Mouse (Mus musculus) regulatory T cell (primary cell): ENCODE results near the gene Ctf2.

Source experiments
- in situ Hi-C: fragments of 300-600 bp; cut with MboI, MseI; formaldehyde crosslinking; loops from one replicate; pipeline ENCODE4 v1.15.1; 2025; ENCODE audit warnings: high pct_unique_total_duplicates

The Ctf2 gene

DNA sequence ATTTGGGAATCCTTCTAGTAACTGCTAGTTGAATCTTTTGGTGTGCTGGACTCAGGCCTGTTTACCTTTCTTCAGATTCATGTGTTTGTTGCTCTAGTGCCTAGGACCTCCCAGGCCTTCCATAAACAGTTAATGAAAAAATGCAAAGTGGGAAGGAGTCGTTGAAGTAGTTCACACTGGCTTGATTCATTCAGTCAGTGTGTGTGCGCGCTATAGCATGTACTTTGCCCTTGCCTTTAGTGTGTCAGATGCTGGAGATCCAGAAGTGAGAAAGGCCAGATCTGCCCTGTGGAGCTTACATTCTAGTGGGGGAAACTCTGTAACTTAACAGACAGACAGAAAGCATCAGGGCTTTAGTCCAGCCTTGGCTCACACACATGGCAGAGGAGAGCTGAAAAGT is 28.5 kb upstream of the Ctf2 start:
- in situ Hi-C loops, result loop anchor here (5.0 kb wide), 2 partner anchors 38 to 83 kb away; no protein-coding TSS in a partner anchor

DNA sequence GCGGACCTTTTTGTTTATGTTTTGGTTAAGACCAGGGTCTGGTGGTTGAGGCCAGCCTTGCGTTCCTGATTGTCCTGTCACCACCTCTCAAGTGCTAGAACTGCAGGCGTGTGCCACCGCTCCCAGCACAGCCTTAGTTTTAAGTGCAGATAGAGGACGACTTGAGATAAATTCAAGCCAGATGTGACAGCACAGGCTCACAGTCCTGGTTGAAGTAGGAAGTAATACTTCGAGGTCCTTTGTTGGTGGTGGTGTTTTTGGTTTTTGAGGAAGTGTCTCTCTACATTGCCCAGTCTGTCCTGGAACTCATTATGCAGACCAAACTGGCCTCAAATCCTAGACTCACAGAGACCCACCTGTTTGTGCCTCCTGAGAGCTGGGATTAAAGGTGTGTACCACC is 27.8 kb upstream of the Ctf2 start:
- in situ Hi-C loops, result loop anchor here (5.0 kb wide), 2 partner anchors 37 to 82 kb away; no protein-coding TSS in a partner anchor

DNA sequence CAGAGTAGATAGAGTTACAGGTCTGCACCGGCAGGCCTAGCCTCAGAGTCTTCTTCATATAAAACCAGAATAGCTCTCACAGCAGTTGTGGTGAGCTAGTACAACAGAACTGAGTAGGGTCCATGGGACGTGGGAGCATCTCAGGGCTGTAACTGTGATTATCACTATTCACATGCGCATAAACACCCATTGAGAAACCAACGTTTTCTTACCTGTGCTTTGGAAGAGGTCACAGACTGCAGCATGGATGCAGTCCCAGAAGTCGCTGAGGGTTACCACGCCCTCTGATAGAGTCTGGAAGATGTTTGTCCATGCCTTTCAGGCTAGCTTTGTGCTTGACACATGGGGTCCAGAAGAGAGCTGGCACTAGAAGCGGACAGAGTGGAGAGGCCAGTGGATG is 21.8 kb upstream of the Ctf2 start:
- in situ Hi-C loops, result no loop called here

DNA sequence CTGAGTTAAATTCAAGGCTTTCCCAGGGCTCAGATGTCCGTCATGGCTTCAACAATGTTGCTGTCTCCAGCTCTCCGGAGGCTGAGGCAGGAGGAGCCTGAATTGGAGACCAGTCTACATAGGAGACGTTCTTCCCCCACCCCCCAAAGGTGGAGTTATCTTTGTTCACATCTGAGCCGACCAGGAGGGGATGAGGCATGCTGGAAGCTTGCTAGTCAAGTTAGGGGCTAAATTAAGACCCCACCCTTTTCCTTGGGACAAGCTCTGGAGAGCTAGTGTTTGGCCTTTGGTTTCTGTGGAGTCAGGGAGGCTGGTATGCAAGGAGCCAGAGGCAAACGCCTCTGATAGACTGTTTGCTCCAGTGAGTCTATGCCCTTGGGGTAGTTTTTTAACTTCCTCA is 21.2 kb upstream of the Ctf2 start:
- in situ Hi-C loops, result no loop called here

DNA sequence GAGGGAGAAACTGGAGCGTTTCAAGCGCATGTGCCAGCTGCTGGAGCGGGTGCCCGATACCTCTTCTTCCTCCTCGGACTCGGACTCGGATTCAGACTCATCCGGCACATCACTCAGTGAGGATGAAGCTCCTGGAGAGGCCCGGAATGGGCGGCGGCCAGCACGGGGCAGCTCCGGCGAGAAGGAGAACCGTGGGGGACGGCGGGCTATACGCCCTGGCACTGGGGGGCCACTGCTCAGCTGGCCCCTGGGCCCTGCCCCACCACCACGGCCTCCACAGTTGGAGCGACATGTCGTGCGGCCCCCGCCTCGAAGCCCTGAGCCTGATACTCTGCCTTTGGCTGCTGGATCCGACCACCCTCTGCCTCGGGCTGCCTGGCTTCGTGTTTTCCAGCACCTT is 20.1 kb upstream of the Ctf2 start:
- in situ Hi-C loops, result no loop called here

DNA sequence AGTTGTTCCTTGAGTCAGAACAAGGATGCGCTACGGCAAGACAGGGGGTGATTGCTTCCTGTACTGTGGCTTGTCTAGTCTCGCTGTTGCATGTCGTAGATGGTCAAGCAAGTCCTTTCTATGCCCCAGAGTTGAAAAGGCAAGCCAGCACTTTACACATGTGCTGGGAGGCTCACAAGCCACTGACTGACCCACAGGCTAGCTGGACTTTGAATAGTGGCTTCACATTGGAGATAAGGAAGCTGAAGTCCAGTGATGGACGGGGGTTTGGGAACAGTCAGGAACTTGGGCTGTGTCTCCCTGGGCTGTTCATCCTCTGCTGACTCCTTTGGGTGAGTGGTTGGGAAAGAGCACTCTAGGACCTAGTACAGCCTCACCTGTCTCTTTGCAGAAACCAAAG is 19.7 kb upstream of the Ctf2 start:
- in situ Hi-C loops, result no loop called here

DNA sequence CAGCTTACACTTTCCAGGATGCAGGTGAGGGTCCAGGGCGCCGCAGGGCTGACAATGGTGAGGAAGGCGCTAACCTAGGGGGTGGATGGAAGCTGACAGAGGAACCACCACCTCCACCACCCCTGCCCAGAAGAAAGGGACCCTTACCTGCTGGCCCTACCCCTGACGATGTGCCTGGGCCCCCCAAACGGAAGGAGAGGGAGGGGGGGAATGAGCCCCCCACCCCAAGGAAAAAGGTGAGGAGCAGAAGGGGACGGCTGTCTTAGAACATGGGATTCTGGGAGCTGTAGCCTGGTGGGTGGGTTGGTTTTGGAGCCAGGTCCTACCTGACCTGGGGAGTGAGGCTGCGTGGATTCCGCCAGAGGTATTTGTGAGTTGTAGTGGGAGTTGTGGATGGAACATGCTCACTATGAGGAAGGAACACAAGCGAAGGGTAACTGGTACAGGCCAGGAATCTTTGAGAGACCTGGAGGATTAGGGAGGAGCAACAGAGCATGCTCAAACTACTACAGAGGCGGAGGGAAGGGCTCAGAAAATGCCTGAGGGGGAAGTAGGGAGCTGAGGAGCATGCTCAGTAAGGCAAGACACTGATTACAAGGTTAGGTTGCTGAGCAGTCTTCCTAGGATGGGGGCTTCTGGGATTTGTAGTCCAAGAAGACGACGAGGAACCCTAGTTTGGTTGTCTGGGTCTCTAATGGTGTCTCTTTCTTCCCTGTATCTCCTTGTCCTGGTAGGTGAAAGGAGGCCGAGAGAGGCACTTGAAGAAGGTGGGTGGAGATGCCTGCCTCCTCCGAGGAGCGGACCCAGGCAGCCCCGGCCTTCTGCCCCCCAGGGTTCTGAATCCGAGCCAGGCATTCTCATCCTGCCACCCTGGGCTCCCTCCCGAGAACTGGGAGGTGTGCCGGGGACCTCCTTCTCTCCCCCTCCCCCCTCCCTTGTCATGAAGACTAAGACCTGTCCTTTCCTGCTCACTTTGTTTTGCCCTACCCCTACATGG is 18.5 kb upstream of the Ctf2 start:
- in situ Hi-C loops, result no loop called here

DNA sequence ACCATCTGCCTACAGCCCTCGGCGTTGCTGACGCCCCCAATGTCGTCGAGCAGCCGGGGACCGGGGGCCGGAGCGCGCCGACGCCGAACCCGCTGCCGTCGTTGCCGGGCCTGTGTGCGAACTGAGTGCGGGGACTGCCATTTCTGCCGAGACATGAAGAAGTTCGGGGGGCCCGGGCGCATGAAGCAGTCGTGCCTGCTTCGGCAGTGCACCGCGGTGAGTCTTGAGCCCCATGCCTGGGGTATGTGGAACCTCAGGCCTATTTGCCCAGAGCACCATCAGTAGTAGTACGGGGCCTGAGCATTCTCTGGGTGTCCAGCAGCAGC is 16.2 kb upstream of the Ctf2 start:
- in situ Hi-C loops, result no loop called here

DNA sequence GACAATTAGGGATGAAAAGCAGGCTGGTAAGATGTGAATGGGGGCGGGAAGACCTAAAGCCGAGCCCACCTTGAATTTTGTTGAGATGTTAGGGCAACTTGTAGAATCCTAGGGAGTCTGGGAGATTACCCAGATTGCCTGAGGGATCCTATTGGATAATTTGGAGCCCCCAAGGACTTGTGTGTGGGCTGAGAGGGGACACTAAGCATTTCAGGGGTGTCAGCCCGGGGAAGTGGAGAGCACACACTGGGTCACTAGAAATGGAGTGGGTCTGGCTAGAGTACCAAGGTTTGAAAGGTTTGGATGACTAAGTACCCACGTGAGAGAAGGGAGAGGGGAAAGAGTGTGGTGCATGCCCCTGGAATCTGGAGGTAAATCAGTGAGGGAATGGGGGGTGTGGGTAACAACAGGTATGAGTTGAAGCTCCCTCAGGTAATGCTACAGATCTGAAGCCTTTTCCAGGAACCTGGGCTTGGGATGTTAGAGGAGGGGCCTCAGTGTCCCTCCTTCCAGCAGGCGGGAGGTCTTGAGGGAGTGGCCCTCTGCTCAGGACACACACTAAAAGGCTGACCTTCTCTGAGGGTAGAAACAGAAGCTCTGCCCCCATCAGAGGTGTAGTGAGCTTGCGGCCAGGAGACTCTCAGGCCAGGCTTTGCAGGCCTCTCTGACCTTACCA is 15.7 kb upstream of the Ctf2 start:
- in situ Hi-C loops, result no loop called here

DNA sequence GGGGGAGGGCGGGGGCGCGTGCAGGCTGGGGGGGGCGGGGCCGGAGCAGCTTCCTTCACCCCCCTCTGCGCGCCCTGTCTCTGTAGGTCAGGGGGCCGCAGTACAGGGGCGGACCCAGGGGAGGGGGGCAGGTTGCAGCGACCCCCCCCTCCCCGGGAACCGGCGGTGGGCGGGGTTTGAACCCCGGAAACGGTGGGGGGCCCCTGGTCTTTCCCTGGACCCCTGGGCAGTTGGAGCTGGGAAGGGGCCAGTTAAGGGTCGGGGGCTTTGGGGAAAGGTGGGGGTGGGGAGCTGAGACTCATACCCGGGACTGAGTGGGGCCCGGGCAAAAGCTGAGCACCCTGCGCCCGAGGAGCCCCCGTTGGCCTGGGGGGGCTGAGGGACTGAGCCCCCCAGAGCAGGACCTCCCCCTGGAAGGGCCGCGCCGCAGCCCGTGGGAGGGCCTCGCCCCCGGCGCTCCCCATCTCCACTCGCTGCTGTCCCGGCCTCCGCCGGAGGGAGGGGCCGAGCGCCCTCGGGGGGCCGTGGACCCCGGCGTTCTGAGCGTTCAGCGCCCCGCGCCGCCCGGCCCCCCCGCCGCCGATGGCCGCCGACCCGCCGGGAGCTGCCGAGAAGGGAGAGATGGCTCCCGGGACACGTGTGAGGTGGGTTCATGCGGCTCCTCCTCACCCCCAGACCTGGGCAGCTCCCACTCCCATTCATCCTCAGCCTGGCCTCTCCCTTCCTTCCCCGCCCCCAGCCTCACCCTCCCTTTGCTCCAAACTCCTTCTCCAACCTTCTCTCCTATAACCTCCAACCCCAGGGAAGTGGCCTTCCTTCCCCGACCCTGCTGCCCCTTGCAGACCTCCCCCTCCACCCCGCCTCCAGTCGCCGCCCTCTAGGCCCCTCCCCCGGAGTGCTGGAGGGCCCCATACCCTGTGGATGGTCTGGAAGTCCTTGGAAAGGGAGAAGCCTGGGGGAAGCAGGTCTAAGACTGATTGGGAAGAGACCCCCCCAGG is 14.8 kb upstream of the Ctf2 start:
- in situ Hi-C loops, result no loop called here

DNA sequence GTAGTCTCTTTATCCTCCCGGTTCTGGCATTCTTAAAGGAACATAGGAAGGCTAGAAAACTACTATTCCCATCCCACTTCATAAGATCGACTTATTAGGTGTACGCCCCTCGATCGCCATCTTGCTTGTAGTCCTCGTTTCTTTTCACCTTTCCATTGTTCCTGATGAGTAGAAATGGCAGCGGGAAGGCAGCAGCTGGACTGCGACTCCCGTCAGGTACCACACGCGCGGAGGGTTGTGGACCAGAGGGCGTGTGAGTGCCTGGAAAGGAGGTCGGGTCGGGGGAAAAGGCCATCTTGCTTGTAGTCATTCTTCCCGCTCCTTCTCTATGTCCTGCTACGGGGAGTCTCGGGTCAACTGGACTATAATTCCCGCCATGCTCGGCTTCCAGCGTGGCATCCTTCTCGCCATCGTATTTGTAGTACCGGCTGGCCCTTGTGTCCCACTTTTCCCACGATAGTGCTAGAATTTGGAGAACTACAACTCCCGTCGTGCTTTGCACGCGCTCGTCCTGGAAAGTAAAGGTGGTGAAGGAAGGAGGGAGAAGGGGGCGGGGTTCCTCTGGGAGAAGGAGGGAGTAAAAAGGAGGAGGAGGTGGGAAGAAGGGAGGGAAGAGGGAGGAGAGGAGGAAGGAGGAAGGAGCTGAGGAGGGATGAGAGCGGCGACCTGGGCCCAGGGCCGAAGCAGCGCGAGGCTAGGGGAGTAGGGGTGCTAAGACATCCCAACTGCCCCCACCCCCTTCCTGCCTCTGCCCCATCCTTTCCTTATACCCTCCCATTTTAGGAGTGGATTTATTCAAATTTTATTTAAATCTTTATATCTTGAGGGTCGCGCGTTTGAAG is 13.9 kb upstream of the Ctf2 start:
- in situ Hi-C loops, result no loop called here

DNA sequence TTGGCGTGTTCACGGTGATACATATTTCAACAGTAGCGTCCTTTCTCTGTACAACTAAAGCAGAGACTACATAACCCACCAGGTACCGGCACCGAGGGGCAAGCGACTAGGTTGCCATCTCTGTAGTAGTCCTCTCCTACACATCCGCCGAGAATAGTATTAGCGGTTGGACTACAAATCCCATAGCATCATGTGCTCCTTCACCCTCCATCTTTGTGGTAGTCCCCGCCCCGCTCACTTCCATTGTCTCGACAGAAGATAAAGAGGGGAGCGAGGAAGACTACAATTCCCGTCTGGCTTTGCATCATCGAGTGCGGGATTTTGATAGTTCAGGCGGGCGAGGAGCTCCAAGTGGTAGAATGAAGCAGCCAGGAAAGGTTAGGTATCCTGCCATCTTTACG is 13.3 kb upstream of the Ctf2 start:
- in situ Hi-C loops, result no loop called here

DNA sequence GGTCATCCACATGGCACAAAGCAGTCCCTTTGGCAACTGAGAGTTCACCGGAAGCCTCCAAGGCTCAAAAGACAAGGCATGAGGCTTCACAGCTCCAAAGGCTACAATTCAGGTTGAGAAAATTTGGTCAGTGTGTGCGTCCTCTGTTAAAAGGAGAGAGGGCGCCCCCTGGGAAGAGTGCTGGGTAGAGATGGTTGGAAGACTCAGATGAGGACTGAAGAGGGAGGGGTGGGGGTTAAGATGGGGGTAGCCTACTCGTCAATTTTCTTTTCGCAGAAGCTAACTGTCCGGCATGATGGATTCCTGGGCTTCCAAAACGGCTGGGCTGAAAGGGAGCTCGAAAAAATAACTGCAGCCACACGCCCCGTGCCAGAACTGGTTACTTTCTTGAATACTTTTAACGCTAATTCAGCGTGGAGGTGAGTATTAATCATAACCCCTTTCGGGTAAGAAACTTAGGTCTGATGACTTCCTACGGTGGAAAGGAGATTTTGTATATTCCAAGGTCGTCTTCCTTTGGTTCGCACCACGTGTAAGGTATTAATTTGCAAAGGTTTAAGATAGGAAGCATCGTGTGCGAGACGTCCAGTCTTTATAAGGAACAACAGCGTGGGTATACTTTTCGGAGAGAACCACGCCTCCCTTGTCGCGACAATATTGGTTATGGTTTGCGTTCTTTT is 12.5 kb upstream of the Ctf2 start, which contains the start of gene Fbxl19:
Gene Fbxl19, plus strand, starts transcription at position 178 of the 680 bp plus-strand sequence.
- in situ Hi-C loops, result no loop called here

DNA sequence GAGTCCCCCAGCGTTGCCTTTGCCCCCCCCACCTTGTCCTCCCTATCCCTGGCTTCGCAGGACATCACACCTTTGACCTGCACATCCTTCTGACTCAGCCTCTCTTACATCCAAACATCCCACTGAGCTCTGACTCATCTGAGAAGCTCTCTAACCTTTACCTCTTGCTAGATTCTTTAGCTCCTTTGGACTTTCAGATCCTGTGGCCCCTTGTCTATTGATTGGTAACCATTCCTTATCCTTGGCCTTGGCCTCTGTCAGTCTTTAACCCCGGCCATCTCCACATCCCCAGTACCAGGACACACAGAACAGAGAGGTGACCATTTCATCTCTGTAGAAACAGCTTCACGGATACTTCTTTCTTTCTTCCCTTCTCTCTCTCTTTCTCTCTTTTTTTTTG is 1.8 kb downstream of the Ctf2 start:
- in situ Hi-C loops, result no loop called here

DNA sequence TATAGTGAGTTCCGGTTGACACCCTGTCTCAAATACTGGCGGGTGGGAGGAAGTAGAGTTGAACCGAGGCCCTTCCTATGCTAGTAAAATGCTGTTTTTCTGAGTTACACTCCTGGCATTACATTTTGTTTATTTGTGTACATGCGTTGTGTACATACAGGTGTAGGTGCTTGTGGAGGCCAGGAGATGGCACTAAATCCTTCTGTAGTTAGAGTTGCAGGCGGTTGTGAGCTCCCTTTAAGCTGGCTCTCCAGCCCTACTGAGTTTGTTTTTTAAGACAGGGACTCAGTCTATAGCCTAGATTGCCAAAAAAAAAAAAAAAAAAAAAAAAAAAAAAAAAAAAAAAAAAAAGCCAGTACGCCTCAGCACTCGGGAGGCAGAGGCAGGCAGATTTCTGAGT is 4.1 kb downstream of the Ctf2 start:
- in situ Hi-C loops, result no loop called here

DNA sequence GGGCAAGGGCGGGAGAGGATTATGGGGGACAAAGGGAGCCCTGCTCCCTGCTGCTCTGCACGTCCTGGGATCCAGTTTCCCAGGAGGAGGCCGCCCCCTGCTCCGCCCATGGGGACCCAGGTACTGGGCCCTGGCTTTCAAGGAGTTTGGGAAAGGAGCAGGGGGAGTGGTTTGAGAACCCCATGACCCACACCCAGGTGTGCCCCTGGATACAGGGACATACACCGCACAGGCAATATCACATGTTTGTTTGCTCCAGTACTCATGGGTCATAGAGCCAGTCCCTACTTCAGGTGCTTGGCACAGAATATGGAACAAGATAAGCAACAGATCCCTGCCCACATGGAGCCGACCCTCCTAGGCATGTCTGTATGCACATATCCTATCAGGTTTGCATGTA is 6.0 kb downstream of the Ctf2 start:
- in situ Hi-C loops, result no loop called here

DNA sequence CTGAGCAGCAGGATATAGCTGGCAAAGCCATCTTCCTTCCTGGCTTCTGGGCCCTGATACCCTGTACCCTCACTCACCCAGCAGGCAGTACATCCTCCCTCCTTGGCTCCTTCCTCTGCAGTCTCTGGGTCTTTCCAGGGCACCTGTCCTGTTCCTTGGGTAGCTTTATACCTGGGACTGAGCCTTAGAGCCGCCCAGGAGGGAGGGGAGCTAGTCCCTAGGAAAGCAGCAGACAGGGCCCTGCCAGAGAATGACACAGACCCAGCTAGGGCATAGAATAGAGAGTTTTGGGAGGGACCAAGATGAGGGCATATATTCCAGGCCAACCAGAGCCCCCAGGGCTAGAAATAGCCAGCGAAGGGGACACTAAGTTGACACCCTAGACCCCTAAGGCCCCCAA is 6.5 kb downstream of the Ctf2 start:
- in situ Hi-C loops, result no loop called here

DNA sequence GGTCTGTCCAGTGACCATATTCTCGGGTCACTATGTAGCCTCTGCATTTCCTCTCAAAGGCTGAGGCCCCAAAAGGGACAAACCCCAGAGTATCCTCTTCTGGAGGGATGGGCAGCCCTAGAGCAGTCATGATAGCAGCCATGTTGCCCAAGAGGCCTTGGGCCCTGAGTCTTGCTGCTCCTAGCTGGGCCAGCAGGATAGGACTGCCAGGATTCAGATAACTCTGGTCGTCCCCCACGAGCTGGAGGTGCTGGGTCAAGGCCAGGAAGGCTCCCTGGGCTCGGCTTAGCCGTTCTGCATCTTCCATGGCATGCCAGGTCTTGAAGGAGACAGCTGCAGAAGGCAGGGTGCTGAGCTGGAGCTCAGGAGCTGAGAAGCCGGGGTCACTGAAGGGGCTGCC is 12.7 kb downstream of the Ctf2 start:
- in situ Hi-C loops, result loop anchor here (5.0 kb wide), 1 partner anchor 52 kb away; no protein-coding TSS in a partner anchor

DNA sequence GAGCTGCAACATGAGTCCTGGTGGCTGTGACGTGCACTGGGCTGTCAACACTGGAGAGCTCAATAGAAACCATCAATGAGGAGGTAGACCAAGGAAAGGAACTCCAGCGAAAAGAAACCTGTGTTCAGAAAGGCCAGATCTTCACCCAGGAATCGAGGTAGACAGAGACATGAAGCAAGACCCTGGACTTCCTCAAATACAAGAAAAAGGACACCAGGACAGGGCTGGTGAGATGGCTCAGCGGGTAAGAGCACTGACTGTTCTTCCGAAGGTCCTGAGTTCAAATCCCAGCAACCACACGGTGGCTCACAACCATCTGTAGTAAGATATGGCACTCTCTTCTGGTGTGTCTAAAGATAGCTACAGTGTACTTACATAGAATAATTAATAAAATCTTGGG is 13.6 kb downstream of the Ctf2 start:
- in situ Hi-C loops, result loop anchor here (5.0 kb wide), 1 partner anchor 51 kb away; no protein-coding TSS in a partner anchor

DNA sequence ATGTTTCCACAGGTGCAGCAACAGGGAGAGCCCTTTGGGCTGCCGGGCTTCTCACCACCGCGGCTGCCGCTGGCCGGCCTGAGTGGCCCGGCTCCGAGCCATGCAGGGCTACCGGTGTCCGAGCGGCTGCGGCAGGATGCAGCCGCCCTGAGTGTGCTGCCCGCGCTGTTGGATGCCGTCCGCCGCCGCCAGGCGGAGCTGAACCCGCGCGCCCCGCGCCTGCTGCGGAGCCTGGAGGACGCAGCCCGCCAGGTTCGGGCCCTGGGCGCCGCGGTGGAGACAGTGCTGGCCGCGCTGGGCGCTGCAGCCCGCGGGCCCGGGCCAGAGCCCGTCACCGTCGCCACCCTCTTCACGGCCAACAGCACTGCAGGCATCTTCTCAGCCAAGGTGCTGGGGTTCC is 15.0 kb downstream of the Ctf2 start:
- in situ Hi-C loops, result loop anchor here (5.0 kb wide), 1 partner anchor 50 kb away; no protein-coding TSS in a partner anchor
